Mouse (Mus musculus) spleen, adult 2 months (tissue): Measurements from ENCODE around the gene Cradd. TPM values are rescaled to one million over a fixed set of nuclear protein-coding genes. Genes with fewer than 3 reads are reported as not detected.

Experiments
- DNase-seq, 2 experiments: peaks; one replicate each; pipeline versions ENCODE4 v3.0.0 to v3.0.0-alpha.2; 2012 to 2021; ENCODE audit warnings: low spot score in 2 of 2, low read depth in 1 of 2
- H3K27ac ChIP-seq: fragments of 200-500 bp; 2 replicates; pipeline ENCODE4 v1.5.1; 2012; ENCODE audit warnings: low read length, inconsistent platforms; ENCODE audit not compliant: insufficient read depth
- H3K27me3 ChIP-seq: fragments of 200-500 bp; 2 replicates; pipeline ENCODE4 v1.6.1; 2012; ENCODE audit warnings: mild to moderate bottlenecking, moderate library complexity, low read length, inconsistent platforms; ENCODE audit not compliant: control insufficient read depth, insufficient read depth
- H3K36me3 ChIP-seq: fragments of 200-500 bp; 2 replicates; pipeline ENCODE4 v1.6.1; 2012; ENCODE audit warnings: mild to moderate bottlenecking, low read length, inconsistent platforms; ENCODE audit not compliant: control insufficient read depth, insufficient read depth
- H3K4me1 ChIP-seq: fragments of 200-500 bp; 2 replicates; pipeline ENCODE4 v1.6.1; 2011; ENCODE audit warnings: inconsistent platforms; ENCODE audit not compliant: control insufficient read depth, insufficient read depth, insufficient read length
- H3K4me3 ChIP-seq: fragments of 200-500 bp; 2 replicates; pipeline ENCODE4 v1.5.1; 2011; ENCODE audit warnings: mild to moderate bottlenecking, inconsistent platforms; ENCODE audit not compliant: insufficient read depth, insufficient read length; ENCODE audit errors: extremely low read depth
- CTCF ChIP-seq: fragments of 200-500 bp; IDR thresholded peaks from 2 replicates; pipeline ENCODE4 v1.5.1; 2011; ENCODE audit warnings: mild to moderate bottlenecking, inconsistent platforms; ENCODE audit not compliant: insufficient read depth, insufficient read length, insufficient replicate concordance; ENCODE audit errors: extremely low read depth
- POLR2A ChIP-seq: fragments of 200-500 bp; IDR thresholded peaks from 2 replicates; pipeline ENCODE4 v1.6.1; 2011; ENCODE audit warnings: low read depth, low read length, inconsistent platforms
- WGBS: fragments of 180-500 bp; shearing (Covaris S2); methylation state at CpG from one replicate; pipeline ENCODE4 v1.1.7; 2018; 5-methylcytosine and 5-hydroxymethylcytosine counted together
- polyA plus RNA-seq: library from polyadenylated mRNA; depleted of rRNA; stranded (reverse); fragments of >200 nt; gene quantifications from 2 replicates; pipeline ENCODE4 v1.2.3, GENCODE M21; 2012; rRNA removed

Cradd gene
- polyA plus RNA-seq, 1 experiment, result 8.2 TPM

DNA sequence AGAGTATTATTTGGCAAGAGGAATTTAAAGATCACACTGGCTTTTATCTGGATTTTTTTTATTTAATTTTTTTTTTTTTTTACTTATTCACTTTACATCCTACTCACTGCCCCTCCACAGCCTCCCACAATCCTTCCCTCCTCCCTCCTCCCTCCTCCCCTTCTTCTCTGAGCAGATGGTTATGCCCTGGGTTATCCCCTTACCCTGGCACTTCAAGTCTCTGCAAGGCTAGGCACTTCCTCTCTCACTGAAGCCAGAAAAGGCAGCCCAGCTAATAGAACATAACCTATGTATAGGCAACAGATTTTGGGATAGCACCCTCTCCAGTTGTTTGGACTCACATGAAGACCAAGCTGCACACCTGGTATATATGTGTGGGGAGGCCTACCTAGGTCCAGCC, 183.7 kb downstream of the Cradd start:
- no peak for DNase-seq
- H3K4me1 ChIP-seq, result peaks cover 4% of the 10 kb centered on the region; the same call in 1 of the 2 replicates
- no peaks in the 10 kb centered on the region for H3K36me3 ChIP-seq
- H3K27ac ChIP-seq, result no peak overlapping the region
- H3K27me3 ChIP-seq, result no peaks in the 10 kb centered on the region
- no peak for TF ChIP-seq POLR2A
- no peak for TF ChIP-seq CTCF
- no peak overlapping the region for H3K4me3 ChIP-seq

GRCm38 (mm10) chr10:95139645-95140044, 184.3 kb downstream of the Cradd start:
- Histone ChIP-seq H3K4me3 (no peak overlapping the region), H3K36me3 (no peaks in the 10 kb centered on the region), H3K27ac (no peak overlapping the region), H3K4me1 (peaks cover 4% of the 10 kb centered on the region; the same call in 1 of the 2 replicates), H3K27me3 (no peaks in the 10 kb centered on the region)
- TF ChIP-seq POLR2A (no peak), CTCF (no peak)
- DNase-seq, result no peak
- 79% methylated on average over 8 of the region's 8 CpGs for WGBS

- Histone ChIP-seq H3K27ac (no peak overlapping the region), H3K4me1 (no peaks in the 10 kb centered on the region), H3K4me3 (no peak overlapping the region), H3K27me3 (no peaks in the 10 kb centered on the region), H3K36me3 (no peaks in the 10 kb centered on the region)
- no peak for DNase-seq
- no peak for TF ChIP-seq POLR2A
- TF ChIP-seq CTCF, result no peak
- 88% methylated on average over 4 of the region's 4 CpGs for WGBS
These were observed 190.9 kb downstream of the Cradd start for GRCm38 (mm10) chr10:95133057-95133456.

Other genes starting within 250 kb of the Cradd start
- gene Socs2, start 93.0 kb upstream of the Cradd start, polyA plus RNA-seq, result 10.2 and 12.7 TPM in 2 replicates
- gene Mrpl42, start 177.8 kb upstream of the Cradd start, polyA plus RNA-seq, result 27.3 and 27.8 TPM in 2 replicates
- 21.5 and 26.4 TPM in 2 replicates for gene Ube2n, start 191.0 kb upstream of the Cradd start, polyA plus RNA-seq
- 8.0 and 9.9 TPM in 2 replicates for gene Nudt4, start 240.0 kb upstream of the Cradd start, polyA plus RNA-seq